Mouse (Mus musculus) liver, adult 2 months (tissue): Measurements from ENCODE around the gene Pde7b.

Experiments used
- CTCF ChIP-seq: fragments of 200-500 bp; IDR thresholded peaks from 2 replicates; pipeline ENCODE4 v1.5.1; 2011; ENCODE audit warnings: low read depth, low read length, control low read depth
- POLR2A ChIP-seq: fragments of 200-500 bp; IDR thresholded peaks from 2 replicates; pipeline ENCODE4 v1.6.1; 2011; ENCODE audit warnings: low read length, control low read depth; ENCODE audit not compliant: insufficient read depth; ENCODE audit errors: extremely low read depth

DNA sequence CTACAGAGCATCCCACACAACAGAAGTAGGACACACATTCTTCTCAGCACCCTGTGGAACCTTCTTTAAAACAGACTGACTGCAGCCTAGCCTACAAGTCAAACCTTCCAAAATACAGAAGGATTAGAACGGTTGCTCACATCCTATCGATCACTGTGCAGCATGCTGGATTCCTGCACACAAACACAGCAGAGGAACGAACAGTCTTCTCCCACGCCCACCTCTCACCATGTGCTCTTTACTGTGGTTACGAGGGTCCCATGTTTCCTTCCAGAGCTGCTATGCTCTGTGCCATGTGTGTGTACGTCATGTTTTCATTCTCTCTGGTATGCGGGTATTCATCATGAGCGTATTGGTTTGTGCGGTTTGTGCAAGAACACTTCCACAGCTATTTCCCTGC, 347.3 kb downstream of the Pde7b start:
- TF ChIP-seq CTCF (no peak), POLR2A (no peak)
